Mouse (Mus musculus): Measurements from ENCODE around the gene Smyd2.

The Smyd2 gene

DNA sequence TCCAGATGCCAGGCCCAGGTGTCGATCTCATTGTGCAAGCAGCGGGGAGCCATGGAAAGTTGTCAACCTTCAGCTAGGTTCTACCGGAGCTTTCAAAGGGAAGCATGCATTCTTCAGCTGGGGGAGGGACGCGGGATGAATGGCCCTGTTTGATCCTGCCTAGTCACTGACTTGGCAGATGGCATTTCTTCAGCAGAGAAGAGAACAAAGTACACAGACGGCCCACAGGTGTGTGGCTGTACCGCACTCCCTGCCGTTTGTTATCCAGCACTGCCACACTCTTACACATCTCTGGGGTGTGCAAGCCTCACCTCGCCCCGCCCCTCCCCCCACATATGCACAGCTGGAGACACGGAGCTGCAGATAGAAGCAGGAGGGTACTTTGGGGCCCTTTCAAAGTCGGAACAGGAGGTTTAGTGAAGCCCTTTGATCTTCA lies 91.3 kb downstream of the Smyd2 start:
- DNase-seq (ENCODE audit: low spot score in 2 of 2) = no peak
